Mouse (Mus musculus) CD4-positive, CD25-positive, alpha-beta regulatory T cell, adult 2 months (primary cell): ENCODE results near the gene Gm7682.
"Not testable (repeated sequence)": the region's sequence is repeated elsewhere in the genome, so short reads cannot be mapped to it uniquely, and the experiment has no call there.

ENCODE experiments used
- DNase-seq: peaks from one replicate; pipeline ENCODE4 v3.0.0-alpha.2; 2012; ENCODE audit warnings: low read depth, low spot score

Gene Gm7682

DNA sequence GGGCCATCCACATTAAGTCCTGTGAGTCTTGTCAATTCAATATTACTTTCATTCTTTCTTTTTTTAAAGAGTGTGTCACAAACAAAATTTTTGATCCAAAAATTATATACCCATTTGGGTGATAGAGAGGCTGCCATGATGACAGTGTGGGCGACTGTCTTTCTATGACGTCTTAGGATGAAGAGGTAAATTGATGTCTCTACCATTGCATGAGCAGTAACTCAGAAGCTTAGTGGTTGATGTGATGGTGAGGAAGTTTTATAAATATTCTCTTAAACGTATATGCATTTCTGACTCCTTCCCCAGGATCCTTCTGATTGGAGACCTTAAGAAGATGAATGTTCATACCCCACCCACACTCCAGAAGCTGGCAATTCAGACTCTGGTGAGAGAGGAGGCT is at the start of gene Gm7682:
Gene Gm7682, plus strand, starts transcription at position 301 of the 400 bp plus-strand sequence.
- not testable (repeated sequence) for DNase-seq
